Mouse (Mus musculus) E14TG2a.4 (cell line): ENCODE results near the gene Usp25.

Experiments
- CTCF ChIP-seq: conservative IDR thresholded peaks from 2 replicates; pipeline ENCODE4 v1.5.1; 2014; ENCODE audit warnings: low read length
- NANOG ChIP-seq: IDR thresholded peaks from 2 replicates; pipeline ENCODE4 v1.6.1; 2014; ENCODE audit warnings: borderline replicate concordance, low read length, mixed read lengths
- POU5F1 ChIP-seq: IDR thresholded peaks from 2 replicates; pipeline ENCODE4 v1.6.1; 2014; ENCODE audit warnings: low read length, borderline replicate concordance

DNA sequence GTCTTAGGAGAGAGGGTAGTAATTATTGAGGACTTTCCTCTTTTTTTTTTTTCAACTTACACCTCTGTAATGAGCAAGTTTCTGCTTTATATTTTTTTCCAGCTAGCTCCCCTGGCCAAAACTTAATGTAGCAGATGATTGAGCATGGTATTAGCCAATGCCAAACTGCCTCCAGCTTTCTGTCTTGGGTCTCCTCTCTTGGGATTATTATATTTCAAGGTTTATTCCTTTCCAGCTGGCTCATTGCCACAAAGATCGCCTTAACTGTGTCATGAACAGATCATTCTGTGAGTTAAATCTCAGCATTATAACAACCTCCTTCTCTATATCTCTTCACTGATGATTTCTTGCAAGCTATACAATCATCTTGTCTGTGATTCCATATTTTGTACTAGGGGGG is 141.3 kb downstream of the Usp25 start:
- TF ChIP-seq CTCF: no peak
- TF ChIP-seq POU5F1: no peak
- TF ChIP-seq NANOG: no peak
